13 mouse cellular contexts compared by ENCODE assay signal in the genomic region with DNA sequence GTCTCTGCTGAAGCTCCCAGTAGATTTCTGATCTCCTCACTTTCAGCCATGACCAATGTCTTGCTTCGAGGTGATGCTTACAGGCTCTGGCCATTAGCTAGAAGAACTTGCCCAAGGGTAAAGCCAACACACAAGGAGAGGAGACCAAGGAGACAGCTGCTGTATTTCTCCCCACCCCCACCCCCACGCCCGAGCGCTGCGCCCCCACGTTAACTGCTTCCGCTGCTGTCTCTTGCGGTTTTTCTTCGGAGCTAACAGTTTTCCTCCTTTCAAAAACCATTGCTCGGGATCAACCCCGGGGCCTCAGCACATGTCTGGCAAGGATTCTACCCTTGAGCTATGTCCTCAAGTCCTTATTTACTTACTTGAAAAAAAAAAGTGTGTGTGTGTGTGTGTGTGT.
"Had no signal": no experiment of that assay in that cellular context is flagged by ENCODE, and none has a peak within 500 bp of the region (broad histone marks: within the 10 kb centered on the region; RNA-seq: fewer than 3 reads in every experiment).

No protein-coding gene starts in this region.

- H3K9ac ChIP-seq: limb, embryonic 15.5 days; lung, embryonic 15.5 days; neural tube, embryonic 13.5 days; stomach, embryonic 15.5 days had no signal

- ATAC-seq: intestine, embryonic 16.5 days had no signal

- H3K4me3 ChIP-seq: limb, embryonic 15.5 days; neural tube, embryonic 13.5 days; stomach, embryonic 15.5 days had no signal

- H3K4me1 ChIP-seq: limb, embryonic 15.5 days; lung, embryonic 15.5 days; neural tube, embryonic 13.5 days; stomach, embryonic 15.5 days had no signal

- H3K4me2 ChIP-seq: limb, embryonic 15.5 days; neural tube, embryonic 13.5 days had no signal

- H3K27ac ChIP-seq: limb, embryonic 15.5 days; lung, embryonic 15.5 days; neural tube, embryonic 13.5 days; stomach, embryonic 15.5 days had no signal

- H3K36me3 ChIP-seq: limb, embryonic 15.5 days; lung, embryonic 15.5 days; neural tube, embryonic 13.5 days; stomach, embryonic 15.5 days had no signal

- DNase-seq: kidney, adult 8-10 months; kidney, postnatal 36 days; layer of hippocampus, adult 9-11 months; layer of hippocampus, postnatal 36 days; midbrain, embryonic 14.5 days; retina, postnatal 1 day; right cerebral cortex, postnatal 4 days; spleen, adult 18-20 months had no signal

- H3K9me3 ChIP-seq: limb, embryonic 15.5 days; lung, embryonic 15.5 days; neural tube, embryonic 13.5 days; stomach, embryonic 15.5 days had no signal

- H3K27me3 ChIP-seq: limb, embryonic 15.5 days; lung, embryonic 15.5 days; neural tube, embryonic 13.5 days; stomach, embryonic 15.5 days had no signal
